Mouse (Mus musculus) midbrain, embryonic 16.5 days (tissue): ENCODE data around the gene Cacnb4. TPM values are rescaled to one million over a fixed set of nuclear protein-coding genes. Genes with fewer than 3 reads are reported as not detected.

ENCODE experiments used
- ATAC-seq: fragments of 200-750 bp; cut with Nextera tagmentation; 2 replicates; pipeline ENCODE4 v1.8.0; 2017; ENCODE audit warnings: moderate TSS enrichment
- H3K27ac ChIP-seq: fragments of 300-500 bp; sonication (generic); 2 replicates; pipeline ENCODE4 v1.5.1; 2014; ENCODE audit warnings: mild to moderate bottlenecking, low read length, mixed read lengths
- H3K27me3 ChIP-seq: fragments of 300-500 bp; sonication (generic); 2 replicates; pipeline ENCODE4 v1.6.1; 2014; ENCODE audit warnings: low read depth, low read length, mixed read lengths; ENCODE audit not compliant: control insufficient read depth, insufficient read depth
- H3K36me3 ChIP-seq: fragments of 300-500 bp; sonication (generic); 2 replicates; pipeline ENCODE4 v1.6.1; 2014; ENCODE audit warnings: mild to moderate bottlenecking, low read length, moderate library complexity, mixed read lengths; ENCODE audit not compliant: control insufficient read depth, insufficient read depth
- H3K4me1 ChIP-seq: fragments of 300-500 bp; sonication (generic); 2 replicates; pipeline ENCODE4 v1.6.1; 2014; ENCODE audit warnings: mild to moderate bottlenecking, low read length, mixed read lengths; ENCODE audit not compliant: control insufficient read depth, insufficient read depth
- H3K4me2 ChIP-seq: fragments of 300-500 bp; sonication (generic); 2 replicates; pipeline ENCODE4 v1.6.1; 2014; ENCODE audit warnings: mild to moderate bottlenecking, low read length, mixed read lengths
- H3K4me3 ChIP-seq: fragments of 300-500 bp; sonication (generic); 2 replicates; pipeline ENCODE4 v1.5.1; 2014; ENCODE audit warnings: low read depth, mild to moderate bottlenecking, low read length, moderate library complexity, mixed read lengths
- H3K9ac ChIP-seq: fragments of 300-500 bp; sonication (generic); 2 replicates; pipeline ENCODE4 v1.6.1; 2014; ENCODE audit warnings: low read depth, low read length, mixed read lengths
- H3K9me3 ChIP-seq: fragments of 300-500 bp; sonication (generic); replicated peaks from 2 replicates; pipeline ENCODE4 v1.6.1; 2014; ENCODE audit warnings: mild to moderate bottlenecking, low read length, mixed read lengths; ENCODE audit not compliant: control insufficient read depth, poor library complexity, severe bottlenecking
- WGBS: fragments of 180-500 bp; shearing (Covaris S2); extraction: QIAGEN DNeasy Blood & Tissue Kit; methylation state at CpG from one replicate; pipeline ENCODE4 v1.1.7; 2014; 5-methylcytosine and 5-hydroxymethylcytosine counted together
- polyA plus RNA-seq: library from polyadenylated mRNA; unstranded; fragments of >200 nt; fragmentation: Nextera tagmentation; extraction: Ambion mirVana; gene quantifications from 2 replicates; pipeline ENCODE4 v1.2.1, GENCODE M21; 2015

The Cacnb4 gene
- polyA plus RNA-seq, 1 experiment from 2014 or later = 15.6 TPM

- H3K27ac ChIP-seq = no peak overlapping the region
- 0 out of 2 replicates have a peak, but pooled peaks cover 2% of the 10 kb centered on the region for H3K4me1 ChIP-seq
- peaks cover 4% of the 10 kb centered on the region; the same call in 1 of the 2 replicates for H3K36me3 ChIP-seq
- no peak overlapping the region for H3K4me2 ChIP-seq
- H3K9ac ChIP-seq = no peak overlapping the region
- H3K9me3 ChIP-seq = no peaks in the 10 kb centered on the region
- no peak overlapping the region for H3K4me3 ChIP-seq
- peak; percentile 56 for ATAC-seq
- H3K27me3 ChIP-seq = no peaks in the 10 kb centered on the region
- WGBS = 53% methylated on average over 6 of the region's 6 CpGs
Observed at GRCm38 (mm10) chr2:52438013-52438412, 238.6 kb downstream of the Cacnb4 start.

- 64% methylated on average over 14 of the region's 14 CpGs for WGBS
- 0 out of 2 replicates have a peak, but pooled peaks cover 2% of the 10 kb centered on the region for H3K4me1 ChIP-seq
- peaks cover 6% of the 10 kb centered on the region for H3K36me3 ChIP-seq
- no peak overlapping the region for H3K4me3 ChIP-seq
- H3K27me3 ChIP-seq = no peaks in the 10 kb centered on the region
- H3K9ac ChIP-seq = no peak overlapping the region
- H3K4me2 ChIP-seq = no peak overlapping the region
- H3K27ac ChIP-seq = no peak overlapping the region
- ATAC-seq = peak; percentile 36; the same call in 1 of the 2 replicates
- no peaks in the 10 kb centered on the region for H3K9me3 ChIP-seq
Observed at GRCm38 (mm10) chr2:52435919-52436632, 240.6 kb downstream of the Cacnb4 start.

GRCm38 (mm10) chr2:52433365-52433764 is 243.3 kb downstream of the Cacnb4 start:
- H3K27me3 ChIP-seq = no peaks in the 10 kb centered on the region
- H3K4me3 ChIP-seq = no peak overlapping the region
- no peak overlapping the region for H3K27ac ChIP-seq
- peaks cover 6% of the 10 kb centered on the region for H3K36me3 ChIP-seq
- H3K9ac ChIP-seq = no peak overlapping the region
- no peak overlapping the region for H3K4me2 ChIP-seq
- no peak for ATAC-seq
- 61% methylated on average over 7 of the region's 7 CpGs for WGBS
- H3K9me3 ChIP-seq = no peaks in the 10 kb centered on the region
- H3K4me1 ChIP-seq = 0 out of 2 replicates have a peak, but pooled peaks cover 2% of the 10 kb centered on the region

GRCm38 (mm10) chr2:52427383-52427782 is 249.2 kb downstream of the Cacnb4 start:
- WGBS = 83% methylated on average over 3 of the region's 3 CpGs
- Histone ChIP-seq H3K4me1 (peaks cover 18% of the 10 kb centered on the region), H3K27me3 (no peaks in the 10 kb centered on the region), H3K4me3 (no peak overlapping the region), H3K27ac (no peak overlapping the region), H3K36me3 (peaks cover 2% of the 10 kb centered on the region; the same call in 1 of the 2 replicates), H3K9me3 (no peaks in the 10 kb centered on the region), H3K9ac (no peak overlapping the region), H3K4me2 (no peak overlapping the region)
- ATAC-seq = no peak

- no peak for ATAC-seq
- H3K36me3 ChIP-seq = no peaks in the 10 kb centered on the region
- no peak overlapping the region for H3K27ac ChIP-seq
- H3K9me3 ChIP-seq = no peaks in the 10 kb centered on the region
- H3K4me2 ChIP-seq = no peak overlapping the region
- no peak overlapping the region for H3K4me3 ChIP-seq
- peaks cover 27% of the 10 kb centered on the region for H3K4me1 ChIP-seq
- no peak overlapping the region for H3K9ac ChIP-seq
- WGBS = 96% methylated on average over 3 of the region's 3 CpGs
- H3K27me3 ChIP-seq = no peaks in the 10 kb centered on the region
Observed at GRCm38 (mm10) chr2:52426041-52426440, 250.6 kb downstream of the Cacnb4 start.

GRCm38 (mm10) chr2:52425523-52425795 is 251.2 kb downstream of the Cacnb4 start:
- Histone ChIP-seq H3K9me3 (no peaks in the 10 kb centered on the region), H3K4me3 (peak overlapping the region; percentile 99), H3K27me3 (no peaks in the 10 kb centered on the region), H3K4me1 (peaks cover 27% of the 10 kb centered on the region), H3K9ac (peak overlapping the region; percentile 64), H3K4me2 (peak overlapping the region; percentile 71), H3K27ac (no peak overlapping the region), H3K36me3 (no peaks in the 10 kb centered on the region)
- ATAC-seq = peak; percentile 2; the same call in 1 of the 2 replicates
- WGBS = 27% methylated on average over 10 of the region's 10 CpGs

GRCm38 (mm10) chr2:52424747-52425522 is 251.7 kb downstream of the Cacnb4 start, which contains the start of gene Arl5a:
Gene Arl5a (minus strand): TSS chr2:52424901.
- peak within 1 kb of the TSS; percentile 97 for H3K9ac ChIP-seq
- WGBS = under 1% methylated on average over 53 of the region's 57 CpGs
- H3K4me3 ChIP-seq = peak within 1 kb of the TSS; percentile 99
- H3K4me1 ChIP-seq = peaks cover 27% of the 10 kb centered on the region
- no peaks in the 10 kb centered on the region for H3K9me3 ChIP-seq
- no peaks in the 10 kb centered on the region for H3K36me3 ChIP-seq
- H3K27ac ChIP-seq = peak within 1 kb of the TSS; percentile 90
- peak; percentile 96 for ATAC-seq
- H3K4me2 ChIP-seq = peak within 1 kb of the TSS; percentile 71
- H3K27me3 ChIP-seq = no peaks in the 10 kb centered on the region

- peak; percentile 86 for ATAC-seq
- Histone ChIP-seq H3K27me3 (no peaks in the 10 kb centered on the region), H3K4me2 (peak overlapping the region; percentile 69), H3K9me3 (no peaks in the 10 kb centered on the region), H3K4me3 (peak overlapping the region; percentile 99), H3K4me1 (peaks cover 27% of the 10 kb centered on the region), H3K36me3 (no peaks in the 10 kb centered on the region), H3K9ac (peak overlapping the region; percentile 97), H3K27ac (peak overlapping the region; percentile 90)
- under 1% methylated on average over 42 of the region's 42 CpGs for WGBS
Observed at GRCm38 (mm10) chr2:52424248-52424728, 252.3 kb downstream of the Cacnb4 start.
